Mouse (Mus musculus) CH12.LX (cell line): Measurements from ENCODE around the gene Nim1k.

ENCODE experiments used
- BHLHE40 ChIP-seq: IDR thresholded peaks from 2 replicates; pipeline ENCODE4 v1.6.1; 2011; ENCODE audit warnings: mild to moderate bottlenecking, low read depth, low read length, improper control_type of control experiment
- CTCF ChIP-seq, 2 experiments: IDR thresholded peaks in 1 of 2; conservative IDR thresholded peaks in 1 of 2; 2 replicates each; pipeline ENCODE4 v1.5.1; 2011 to 2012; ENCODE audit warnings: low read depth in 2 of 2, low read length in 2 of 2, improper control_type of control experiment in 1 of 2, inconsistent platforms in 1 of 2, mild to moderate bottlenecking in 1 of 2, moderate library complexity in 1 of 2
- ELF1 ChIP-seq: IDR thresholded peaks from 2 replicates; pipeline ENCODE4 v1.6.1; 2014; ENCODE audit warnings: low read depth, mild to moderate bottlenecking, inconsistent platforms, low read length, improper control_type of control experiment
- EP300 ChIP-seq: IDR thresholded peaks from 2 replicates; pipeline ENCODE4 v1.6.1; 2011; ENCODE audit warnings: low read length, improper control_type of control experiment
- ETS1 ChIP-seq: conservative IDR thresholded peaks from 2 replicates; pipeline ENCODE4 v1.6.1; 2012; ENCODE audit warnings: low read depth, mild to moderate bottlenecking, inconsistent platforms, low read length, improper control_type of control experiment, moderate library complexity
- MYC ChIP-seq: IDR thresholded peaks from 2 replicates; pipeline ENCODE4 v1.6.1; 2011; ENCODE audit warnings: low read depth, mild to moderate bottlenecking, improper control_type of control experiment, low read length
- POLR2A ChIP-seq: IDR thresholded peaks from 2 replicates; pipeline ENCODE4 v1.6.1; 2011; ENCODE audit warnings: low read depth, mild to moderate bottlenecking, improper control_type of control experiment, low read length
- POLR2AphosphoS2 ChIP-seq: IDR thresholded peaks from 2 replicates; pipeline ENCODE4 v1.6.1; 2011; ENCODE audit warnings: low read depth, low read length, improper control_type of control experiment
- RCOR1 ChIP-seq: conservative IDR thresholded peaks from 2 replicates; pipeline ENCODE4 v1.6.1; 2012; ENCODE audit warnings: low read depth, mild to moderate bottlenecking, inconsistent platforms, low read length, improper control_type of control experiment
- SMC3 ChIP-seq: IDR thresholded peaks from 2 replicates; pipeline ENCODE4 v1.6.1; 2011; ENCODE audit warnings: low read depth, low read length, improper control_type of control experiment
- USF1 ChIP-seq: IDR thresholded peaks from 2 replicates; pipeline ENCODE4 v1.6.1; 2014; ENCODE audit warnings: low read depth, mild to moderate bottlenecking, inconsistent platforms, low read length, improper control_type of control experiment
- USF2 ChIP-seq: conservative IDR thresholded peaks from 2 replicates; pipeline ENCODE4 v1.6.1; 2011; ENCODE audit warnings: low read depth, low read length, improper control_type of control experiment
- ZC3H11A ChIP-seq: IDR thresholded peaks from 2 replicates; pipeline ENCODE4 v1.6.1; 2012; ENCODE audit warnings: low read depth, mild to moderate bottlenecking, inconsistent platforms, low read length, improper control_type of control experiment
- ZKSCAN1 ChIP-seq: IDR thresholded peaks from 2 replicates; pipeline ENCODE4 v1.6.1; 2012; ENCODE audit warnings: low read depth, inconsistent platforms, low read length, improper control_type of control experiment, borderline replicate concordance

DNA sequence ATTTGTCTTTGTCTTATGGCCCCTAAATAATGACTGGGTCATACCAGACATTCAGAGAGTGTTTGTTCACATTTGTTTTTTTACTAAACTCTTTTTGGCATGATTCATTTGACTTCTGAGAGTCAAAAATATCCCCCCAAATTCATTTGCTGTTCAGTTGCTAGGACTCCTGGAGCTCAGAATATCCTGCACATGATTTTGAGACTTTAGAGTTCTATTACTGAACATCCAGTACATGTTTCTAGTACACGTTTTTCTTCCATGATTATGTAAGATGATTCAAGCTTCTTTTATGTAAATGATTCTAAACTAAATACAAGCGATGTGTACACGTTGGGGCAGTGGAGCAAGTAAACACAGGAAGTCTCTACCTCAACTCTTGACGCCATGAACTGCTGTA, 42.0 kb upstream of the Nim1k start:
- TF ChIP-seq ELF1 (no peak), ETS1 (no peak), CTCF (conservative IDR thresholded peaks at IDR 0.05 in 1 of 2, IDR thresholded peaks at IDR 0.05 in 1 of 2; ENCODE audit: low read depth in 2 of 2, low read length in 2 of 2) (no peak), POLR2A (no peak), POLR2AphosphoS2 (no peak), USF2 (no peak), BHLHE40 (no peak), RCOR1 (no peak), MYC (no peak), EP300 (no peak), SMC3 (no peak), USF1 (no peak), ZKSCAN1 (no peak), ZC3H11A (no peak)
